Mouse (Mus musculus) erythroblast, embryonic 14.5 days (primary cell): ENCODE results near the gene Bmt2.

Source experiments
- GATA1 ChIP-seq: IDR thresholded peaks from 2 replicates; pipeline ENCODE4 v1.6.1; 2012; ENCODE audit warnings: low read length, inconsistent platforms, mixed read lengths
- TAL1 ChIP-seq: IDR thresholded peaks from 3 replicates; pipeline ENCODE4 v1.6.1; 2012; ENCODE audit warnings: low read length, inconsistent platforms, mixed read lengths

DNA sequence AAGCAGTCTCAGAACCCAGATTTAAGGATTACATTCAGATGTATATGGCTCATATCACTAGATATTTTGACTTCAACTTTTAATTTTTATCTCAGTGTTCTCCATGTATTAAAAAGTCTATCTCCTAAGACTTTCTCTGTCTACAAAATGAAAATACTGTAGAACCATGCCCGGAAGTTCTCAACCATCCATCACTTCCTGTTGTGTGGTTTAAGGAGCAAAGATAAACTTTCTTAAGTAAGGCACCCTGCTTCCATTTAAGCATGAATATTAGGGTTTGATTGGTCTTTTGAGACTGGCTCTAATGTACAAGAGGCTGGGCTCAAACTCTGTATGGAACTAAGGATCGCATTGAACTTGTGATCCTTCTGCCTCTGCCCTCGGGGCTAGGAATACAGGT, 63.2 kb downstream of the Bmt2 start:
- TF ChIP-seq GATA1 (no peak), TAL1 (no peak)
